Mouse (Mus musculus): ENCODE measurements at regions not wholly inside any gene's neighbourhood (a gene's known extent, or its start where the extent isn't known, plus 50 kb on each side); places are given as distances from the start of the nearest gene placed in this dataset.

DNA sequence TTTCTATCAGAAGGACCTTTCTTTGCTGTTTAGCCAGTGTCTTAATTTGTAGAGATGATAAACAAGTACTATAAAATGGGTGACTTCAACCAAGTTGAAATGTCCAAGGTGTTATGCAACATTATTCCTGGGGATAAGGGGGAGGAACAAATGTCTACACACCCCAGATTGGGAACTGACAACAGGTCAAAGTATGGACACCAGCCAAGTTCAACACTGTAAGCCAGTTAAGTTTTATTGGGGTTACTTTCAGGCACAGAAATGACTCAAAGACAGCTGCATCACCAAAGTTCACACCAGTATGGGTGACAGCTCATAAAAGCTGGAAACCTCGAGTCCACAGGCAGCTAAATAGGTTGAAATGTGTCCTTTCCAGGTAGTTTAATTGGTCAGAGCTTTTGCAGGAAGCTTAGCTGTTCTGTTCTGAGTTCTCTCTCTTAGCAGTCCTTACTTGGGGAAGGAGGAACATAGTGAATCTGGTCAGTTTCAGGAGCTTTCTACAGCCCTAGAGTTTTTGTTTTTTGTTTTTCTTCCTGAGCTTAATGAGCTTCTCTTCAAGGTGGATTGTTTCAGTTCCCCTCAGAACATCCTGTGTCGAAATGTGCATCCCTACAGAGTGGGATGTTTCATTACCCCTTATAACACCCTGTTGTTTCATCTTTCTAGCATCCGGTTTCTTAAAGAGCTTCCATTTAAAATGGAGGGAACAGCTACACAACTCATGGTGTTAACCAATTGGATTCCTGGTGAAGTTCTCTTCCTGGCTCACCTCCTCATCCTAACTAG, 279.2 kb upstream of the Cdyl start:
- intact Hi-C loops (cut with DNase I), result no loop called here
- no peak for DNase-seq

DNA sequence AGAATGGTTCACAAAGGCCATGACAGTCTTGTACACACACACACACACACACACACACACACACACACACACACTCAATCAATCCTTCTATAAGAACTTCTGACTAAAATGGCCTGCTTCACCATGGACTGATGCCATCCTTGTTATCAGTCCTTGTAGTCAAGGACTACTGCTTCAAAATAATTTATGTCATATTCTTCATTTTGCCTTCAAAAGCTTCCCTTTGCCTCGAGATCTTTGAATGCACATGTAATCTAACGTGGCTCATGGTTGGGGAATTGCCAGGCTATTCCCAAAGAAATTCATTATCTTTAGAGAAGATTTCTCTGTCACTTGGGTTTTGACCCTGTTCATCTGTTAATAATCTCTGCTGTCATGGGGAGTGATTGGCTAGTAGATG, 278.0 kb upstream of the Cdyl start:
- intact Hi-C loops (cut with DNase I), result no loop called here
- no peak for DNase-seq

DNA sequence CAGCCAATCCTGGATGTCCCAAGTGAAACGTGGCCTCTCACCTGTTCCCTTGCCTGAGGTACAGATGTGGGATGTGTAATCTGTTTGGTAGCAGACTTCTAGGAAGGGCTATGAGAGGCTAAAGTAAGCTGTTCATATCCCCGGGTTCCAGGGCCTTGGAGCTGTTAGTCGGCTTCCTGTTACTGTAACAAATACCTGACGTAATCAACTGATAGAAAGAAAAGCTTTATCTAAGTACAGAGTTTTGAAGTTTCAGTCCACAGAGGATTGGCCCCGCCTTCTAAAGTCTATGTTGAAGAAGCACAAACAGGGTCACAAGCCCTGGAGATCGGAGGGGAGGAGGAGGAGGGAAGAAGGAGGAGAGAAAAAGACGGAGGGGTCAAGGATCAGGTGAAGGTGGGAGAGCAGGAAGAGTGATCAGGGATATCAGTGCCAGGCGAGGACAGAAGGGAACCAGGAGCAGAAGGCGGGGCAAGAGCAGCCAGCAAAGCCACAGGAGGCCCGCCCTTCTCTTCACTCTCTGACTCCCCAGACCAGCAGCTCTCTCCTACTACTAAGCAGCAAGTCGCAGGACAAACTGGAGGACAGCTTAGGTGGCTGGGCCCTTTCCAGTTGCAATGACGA, 276.5 kb upstream of the Cdyl start:
- DNase-seq, result no peak
- intact Hi-C loops (cut with DNase I), result no loop called here

DNA sequence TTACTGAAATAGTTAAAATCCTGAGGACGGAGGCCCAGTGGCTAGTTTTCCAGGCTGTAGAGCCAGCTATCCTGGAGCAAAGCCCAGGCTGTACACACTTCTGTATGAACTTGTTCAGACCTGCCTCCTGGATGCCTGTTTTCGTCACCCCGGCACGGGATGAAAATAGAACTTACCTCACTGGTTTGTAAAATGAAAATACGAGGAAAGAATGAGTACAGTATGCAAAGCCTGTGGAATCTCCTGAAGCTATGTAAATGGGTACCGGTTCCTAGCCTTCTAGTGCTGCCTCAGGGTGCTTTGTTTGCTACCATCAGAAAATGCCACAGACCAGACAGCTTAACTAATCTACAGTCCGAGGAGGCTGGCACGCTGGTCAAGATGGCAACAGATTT, 276.0 kb upstream of the Cdyl start:
- peak; percentile 83 to 88 for DNase-seq
- intact Hi-C loops (cut with DNase I), result no loop called here

DNA sequence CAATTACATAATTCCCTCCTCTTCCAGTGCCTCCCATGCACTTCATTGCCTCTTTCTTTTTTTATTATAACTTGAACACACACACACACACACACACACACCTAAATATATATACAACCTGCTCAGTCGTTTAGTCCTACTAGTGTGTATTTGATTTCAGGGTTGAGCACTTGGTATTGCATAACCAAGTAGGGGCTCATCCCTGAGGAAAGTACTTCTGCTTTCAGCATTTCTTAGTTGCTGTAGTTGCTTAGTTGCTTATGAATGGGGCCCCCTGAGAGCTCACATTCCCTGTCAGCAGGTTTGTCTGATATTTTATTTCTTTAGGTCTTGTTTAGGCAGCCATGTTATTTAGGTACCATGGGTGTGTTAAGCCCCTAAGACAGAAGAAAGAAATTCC, 271.3 kb upstream of the Cdyl start:
- intact Hi-C loops (cut with DNase I), result no loop called here
- DNase-seq, result no peak

DNA sequence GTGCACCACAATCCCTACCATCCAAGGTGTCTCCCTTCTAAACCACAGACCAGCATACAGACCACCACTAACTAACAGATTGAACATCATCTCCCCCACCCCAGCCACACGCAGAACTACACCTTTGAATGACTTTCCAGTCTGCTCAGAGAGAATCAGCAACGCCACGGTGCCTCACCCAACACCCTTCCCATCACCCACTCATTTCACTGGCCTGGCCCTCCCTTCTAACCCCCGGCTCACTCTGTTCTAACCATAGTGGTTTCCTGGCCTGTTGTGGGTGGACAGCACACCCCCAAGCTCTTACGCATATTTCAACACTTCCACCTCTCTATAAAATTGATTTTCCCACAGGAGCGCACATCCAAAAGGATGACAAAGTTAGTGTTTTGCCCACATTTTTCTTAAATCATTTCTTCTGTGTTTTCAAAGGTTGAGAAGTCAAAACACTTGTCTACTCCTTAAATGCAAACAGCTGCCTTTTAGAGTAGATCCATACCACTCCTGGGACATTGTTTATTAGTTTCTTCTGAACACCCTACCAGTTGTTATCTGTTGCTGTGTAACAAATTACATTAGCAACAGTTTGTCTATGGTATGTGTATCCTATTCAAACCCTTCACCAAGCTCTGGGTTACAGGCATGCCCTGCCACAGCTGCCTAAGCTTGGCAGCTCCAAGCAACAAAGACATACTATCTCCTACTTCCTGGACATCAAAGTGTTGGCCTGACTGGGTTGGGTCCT, 269.7 kb upstream of the Cdyl start:
- no peak for DNase-seq
- intact Hi-C loops (cut with DNase I), result no loop called here

DNA sequence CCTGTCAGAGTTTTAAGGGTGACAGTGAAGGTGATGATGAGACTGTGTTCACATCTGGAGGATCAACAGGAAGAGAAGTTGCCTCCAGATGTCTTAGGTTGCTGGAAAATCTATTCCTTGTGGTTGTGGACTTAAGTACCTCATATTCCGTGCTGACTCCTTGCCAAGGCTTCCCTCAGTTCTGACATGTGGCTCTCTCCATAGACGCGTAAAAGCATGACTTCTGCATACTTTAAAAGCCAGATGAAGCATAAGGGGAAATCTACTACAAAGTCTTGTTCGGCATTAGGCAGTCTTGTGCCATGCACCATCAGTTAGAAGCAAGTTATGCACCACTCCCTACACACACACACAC, 269.1 kb upstream of the Cdyl start:
- DNase-seq, result no peak
- intact Hi-C loops (cut with DNase I), result no loop called here

DNA sequence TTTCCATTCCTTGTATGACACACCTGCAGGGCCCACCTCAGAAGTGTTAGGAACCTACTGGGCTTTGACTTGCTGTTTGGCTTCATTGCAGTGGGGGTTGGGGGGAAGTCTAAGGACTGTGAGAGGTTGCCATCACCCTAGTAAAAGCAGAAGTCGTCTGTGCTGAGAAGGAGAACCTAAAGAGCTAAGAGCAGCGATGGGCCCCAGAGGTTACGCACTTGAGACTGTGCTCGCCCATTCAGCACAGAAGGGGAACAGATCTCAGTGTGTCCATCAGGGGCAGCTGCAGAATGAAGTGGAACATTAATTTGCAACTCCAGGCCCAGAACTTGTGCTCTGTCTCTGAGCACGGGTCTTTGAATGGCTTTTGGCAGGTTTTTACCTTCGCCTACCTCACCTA, 267.5 kb upstream of the Cdyl start:
- intact Hi-C loops (cut with DNase I), result no loop called here
- DNase-seq, result no peak

DNA sequence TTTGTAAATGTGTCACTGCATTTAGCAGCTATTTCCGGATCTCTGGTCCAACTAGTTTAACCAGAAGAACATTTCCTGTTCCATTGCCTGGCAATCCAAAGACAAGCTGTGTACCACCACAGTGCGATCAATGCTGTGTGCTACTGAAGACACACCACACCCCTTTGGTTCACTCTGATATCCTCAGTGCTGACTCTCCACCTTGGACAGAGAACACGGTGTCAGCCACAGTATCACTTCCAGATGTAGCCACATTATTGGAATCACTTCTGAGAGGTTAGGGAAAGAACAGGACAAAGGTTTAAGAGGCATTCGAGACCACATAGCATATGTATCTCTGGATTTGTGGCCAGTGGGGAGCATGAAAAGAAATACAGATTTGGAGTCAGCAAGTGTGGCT, 264.4 kb upstream of the Cdyl start:
- peak in 1 of 2 experiments; percentile 8 for DNase-seq
- intact Hi-C loops (cut with DNase I), result loop anchor here (5.0 kb wide), 1 partner anchor 107 kb away; no protein-coding TSS in a partner anchor

DNA sequence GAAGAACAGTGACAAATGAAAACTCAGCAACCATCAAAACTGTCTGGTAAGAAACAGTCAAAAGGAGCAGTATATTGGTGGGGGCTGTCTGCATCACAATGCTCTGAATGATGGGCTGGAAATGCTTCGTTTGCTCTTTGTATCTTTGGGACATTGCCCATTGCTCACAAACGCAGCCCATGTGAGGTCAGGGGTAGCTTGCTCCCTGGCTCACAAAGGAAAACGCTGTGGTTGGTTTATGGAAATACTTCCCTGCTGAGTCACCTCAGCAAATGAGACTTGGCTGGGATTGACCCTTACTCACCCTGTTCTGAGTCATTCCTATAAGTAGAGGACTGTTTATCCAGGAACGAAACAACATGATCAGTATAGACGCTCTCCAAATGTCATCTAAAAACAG, 264.0 kb upstream of the Cdyl start:
- intact Hi-C loops (cut with DNase I), result loop anchor here (5.0 kb wide), 1 partner anchor 107 kb away; no protein-coding TSS in a partner anchor
- DNase-seq, result peak; percentile 63 to 67

DNA sequence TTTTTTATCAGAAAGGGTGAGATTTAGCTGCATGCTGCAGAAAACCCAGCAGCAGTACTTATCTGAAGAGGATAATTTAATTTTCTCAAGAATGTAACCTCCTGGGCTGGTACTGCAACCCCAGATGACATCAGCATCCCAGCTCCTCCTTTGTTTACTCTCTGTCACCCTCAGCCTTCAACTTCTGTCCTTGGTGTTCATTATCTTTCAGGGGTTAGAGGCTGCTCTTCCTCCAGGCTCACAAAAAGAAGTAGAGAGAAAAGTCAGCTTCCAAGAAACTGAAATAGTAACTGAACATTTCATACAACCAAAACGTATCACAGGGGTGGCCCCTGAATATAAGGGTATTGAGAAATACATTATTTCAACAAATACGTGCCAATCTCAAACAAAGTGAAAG, 262.5 kb upstream of the Cdyl start:
- intact Hi-C loops (cut with DNase I), result loop anchor here (5.0 kb wide), 1 partner anchor 105 kb away; no protein-coding TSS in a partner anchor
- no peak for DNase-seq

DNA sequence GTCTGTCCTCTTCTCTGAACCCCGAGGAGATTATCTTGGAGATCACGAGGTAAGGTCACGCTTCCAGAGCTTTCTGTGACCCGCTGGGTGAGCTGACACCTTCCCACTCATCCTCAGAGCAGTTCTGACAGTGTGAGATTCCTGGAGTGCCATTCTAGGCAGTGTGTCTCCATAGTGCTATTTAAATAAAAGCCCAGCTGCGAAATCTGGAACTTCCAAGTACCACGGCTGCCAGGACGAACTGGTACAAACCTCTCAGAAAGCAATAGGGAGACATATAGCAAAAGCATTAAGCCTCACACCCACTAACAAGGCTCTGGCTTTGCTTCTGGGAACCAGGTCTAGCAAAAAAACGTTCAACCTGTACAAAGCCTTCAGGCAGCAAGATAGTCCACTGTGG, 261.4 kb upstream of the Cdyl start:
- intact Hi-C loops (cut with DNase I), result loop anchor here (5.0 kb wide), 1 partner anchor 104 kb away; no protein-coding TSS in a partner anchor

DNA sequence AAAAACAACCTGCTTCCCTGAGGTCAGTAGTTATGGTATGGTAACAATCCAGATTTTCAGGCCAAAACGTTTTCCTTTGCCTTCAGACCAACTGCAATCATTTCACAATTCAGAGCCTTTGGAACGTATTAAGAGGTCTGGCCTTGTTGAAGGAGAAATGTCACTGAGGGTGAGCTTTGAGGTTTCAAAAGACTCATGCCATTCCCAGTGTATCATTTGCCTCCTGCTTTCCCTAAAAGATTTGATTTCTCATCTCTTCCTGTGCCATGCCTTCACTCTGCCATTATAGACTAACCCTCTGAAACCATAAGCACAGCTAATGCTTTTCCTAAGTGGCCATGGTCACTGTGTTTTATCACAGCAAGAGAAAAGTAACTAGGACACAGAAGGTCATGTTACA, 256.8 kb upstream of the Cdyl start:
- no peak for DNase-seq
- intact Hi-C loops (cut with DNase I), result no loop called here

More for the DNA sequence above, 261.4 kb upstream of the Cdyl start:
- DNase-seq, result peak in 1 of 2 experiments; percentile 13

DNA sequence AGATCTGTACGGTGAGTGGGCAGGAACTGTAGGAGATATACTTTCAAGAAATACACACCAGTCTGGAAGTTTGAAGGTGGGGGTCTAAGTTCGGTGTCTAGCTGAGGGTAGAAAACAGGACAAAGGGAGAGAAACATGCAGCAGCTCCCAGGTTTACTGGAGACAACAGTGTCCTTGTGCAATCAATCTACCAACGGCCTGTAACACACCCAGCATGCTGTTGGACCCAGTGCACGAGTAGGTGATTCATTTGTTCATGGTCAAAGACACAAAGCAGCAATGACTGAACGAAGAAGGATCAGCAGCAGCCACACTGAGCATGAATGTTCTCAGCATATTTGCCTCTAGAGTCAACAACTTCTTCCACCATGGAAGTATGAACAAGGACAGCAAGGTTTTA, 255.2 kb upstream of the Cdyl start:
- intact Hi-C loops (cut with DNase I), result no loop called here

DNA sequence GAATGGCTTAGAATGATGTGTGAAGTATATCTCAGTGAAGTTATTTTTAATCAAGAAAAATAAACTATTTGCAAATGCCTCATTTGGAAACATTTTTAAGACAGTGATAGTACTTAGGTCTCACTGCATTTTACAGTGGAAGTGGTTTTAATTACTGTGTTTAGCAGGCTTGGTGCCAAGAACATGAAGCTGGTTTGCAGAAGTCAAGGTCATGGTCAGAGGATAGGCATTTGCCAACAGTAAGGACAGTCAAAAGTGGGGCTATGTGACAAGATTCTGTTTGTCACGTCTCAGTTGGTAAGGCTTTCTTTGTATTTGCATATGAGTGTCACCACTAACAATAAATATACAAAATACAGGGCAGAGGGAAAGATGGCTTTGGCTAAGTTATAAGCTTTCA, 254.2 kb upstream of the Cdyl start:
- intact Hi-C loops (cut with DNase I), result no loop called here
- DNase-seq, result peak; percentile 26 to 27

More for the DNA sequence above, 255.2 kb upstream of the Cdyl start:
- DNase-seq, result no peak

DNA sequence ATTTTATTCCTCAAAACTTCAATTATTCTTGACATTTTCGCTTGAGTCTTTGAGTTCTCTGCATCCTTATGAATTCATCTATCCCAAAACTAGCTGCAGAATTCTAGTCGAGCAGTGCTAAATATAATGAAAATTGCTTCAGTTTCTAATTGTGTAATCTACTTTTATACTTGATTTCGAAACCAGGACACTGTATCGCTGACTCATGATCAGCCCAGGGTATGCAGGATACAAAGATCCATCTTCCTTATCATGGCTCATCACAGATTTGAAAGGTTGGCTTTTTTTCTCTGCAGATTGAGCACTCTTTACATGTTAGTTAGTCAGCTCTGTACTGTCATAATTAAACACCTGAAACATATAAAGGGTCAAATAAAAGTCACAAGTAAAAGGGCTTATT, 242.1 kb upstream of the Cdyl start:
- intact Hi-C loops (cut with DNase I), result no loop called here
- no peak for DNase-seq

DNA sequence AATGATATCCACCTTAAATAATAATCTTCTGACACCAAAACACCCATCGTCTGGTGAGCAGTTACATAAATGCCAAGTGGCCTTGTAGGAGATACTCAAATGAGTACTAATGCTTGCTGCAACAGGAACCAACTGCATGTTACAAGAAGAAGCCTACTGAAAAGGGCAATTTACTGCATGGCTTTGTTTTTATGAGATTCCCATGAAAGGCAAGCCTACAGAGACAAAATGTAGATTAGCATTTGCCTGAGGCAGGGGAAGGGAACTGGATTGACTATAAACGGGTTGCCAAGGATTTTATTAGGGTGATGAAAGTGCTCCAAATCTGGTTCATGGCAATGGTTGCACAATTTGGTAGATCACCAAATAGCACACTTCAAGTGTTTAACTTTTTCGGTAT, 239.6 kb upstream of the Cdyl start:
- intact Hi-C loops (cut with DNase I), result no loop called here
- DNase-seq, result no peak

DNA sequence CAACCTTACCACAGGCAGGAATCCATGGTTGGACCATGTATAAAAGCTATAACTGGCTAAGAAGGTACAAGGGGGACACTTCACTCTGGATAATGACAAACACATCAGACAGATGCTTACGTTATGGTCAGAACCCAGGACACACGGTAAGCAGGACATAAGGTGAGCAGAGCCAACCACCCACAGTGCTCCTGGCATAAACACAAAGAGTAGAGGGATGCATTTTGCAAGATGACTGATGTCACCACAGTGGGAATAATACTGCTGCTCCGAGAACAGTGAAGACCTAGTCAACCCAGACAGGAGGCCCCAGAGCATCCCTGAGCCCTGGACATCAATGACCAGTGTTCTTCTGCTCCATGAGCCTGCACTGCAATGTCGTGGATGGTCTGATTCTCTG, 233.6 kb upstream of the Cdyl start:
- intact Hi-C loops (cut with DNase I), result no loop called here
- no peak for DNase-seq

DNA sequence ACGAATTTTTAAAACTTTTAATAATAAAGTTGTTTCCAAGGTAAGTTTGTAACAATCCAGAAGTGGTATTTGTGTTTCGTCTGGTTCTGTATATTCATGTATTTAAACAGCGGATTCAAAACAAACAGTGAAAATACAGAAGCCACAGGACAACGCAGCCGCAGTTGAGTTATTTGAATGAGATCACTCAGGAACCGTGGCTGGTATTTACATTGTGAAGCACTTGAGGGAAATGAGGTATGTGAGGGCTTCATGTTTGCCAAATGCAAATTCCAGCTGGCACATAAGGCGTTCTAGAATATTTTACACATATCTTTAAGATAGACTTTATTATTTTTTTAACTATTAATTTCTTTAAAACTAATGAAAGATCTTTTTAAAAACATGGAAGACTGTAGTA, 224.5 kb upstream of the Cdyl start:
- no peak for DNase-seq
- intact Hi-C loops (cut with DNase I), result no loop called here

DNA sequence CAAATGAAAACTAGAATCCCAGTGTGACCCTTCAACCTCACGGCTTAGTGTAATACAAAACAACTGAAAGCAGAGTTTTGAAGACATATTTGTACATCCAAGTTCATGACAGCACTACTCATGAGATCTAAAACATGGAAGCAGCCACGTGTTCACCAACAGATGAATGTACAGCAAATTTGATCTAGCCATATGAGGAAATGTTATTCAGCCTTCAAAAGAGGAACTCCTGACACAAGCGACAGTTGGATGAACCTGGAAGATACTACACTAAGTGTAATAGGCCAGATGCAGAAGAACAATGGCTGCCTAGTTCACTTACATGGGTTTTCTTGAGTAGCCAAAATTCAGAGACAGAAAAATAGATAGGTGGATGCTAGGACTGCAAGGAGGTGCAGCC, 212.0 kb upstream of the Cdyl start:
- no peak for DNase-seq
- intact Hi-C loops (cut with DNase I), result no loop called here

DNA sequence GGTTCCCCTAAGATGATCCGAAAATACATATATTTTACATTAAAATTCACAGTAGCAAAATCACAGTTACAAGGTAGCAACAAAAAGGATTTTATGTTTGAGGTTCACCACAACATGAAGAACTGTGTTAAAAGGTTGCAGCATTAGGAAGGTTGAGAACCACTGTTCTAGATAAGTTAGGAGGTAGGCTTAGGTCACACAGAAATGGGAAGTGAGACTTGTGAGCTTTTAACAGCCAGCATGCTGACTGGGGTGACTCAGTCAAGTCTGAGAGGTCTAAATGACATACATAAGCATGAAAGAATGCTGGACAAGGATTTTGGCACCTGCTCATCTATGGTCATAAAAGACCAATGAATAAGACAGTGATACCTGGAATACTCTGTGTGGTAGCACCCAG, 207.2 kb upstream of the Cdyl start:
- intact Hi-C loops (cut with DNase I), result no loop called here
- peak in 1 of 2 experiments; percentile 19 for DNase-seq

All from heart, postnatal 10 days (tissue).